Mouse (Mus musculus) lung, adult 2 months (tissue): Measurements from ENCODE around the gene Susd1. TPM values are rescaled to one million over a fixed set of nuclear protein-coding genes. Genes with fewer than 3 reads are reported as not detected.

ENCODE experiments used
- DNase-seq: peaks from one replicate; pipeline ENCODE4 v3.0.0; 2022
- H3K4me1 ChIP-seq: fragments of 200-500 bp; 2 replicates; pipeline ENCODE4 v1.6.1; 2011; ENCODE audit warnings: low read length; ENCODE audit not compliant: control insufficient read depth, insufficient read depth
- H3K4me3 ChIP-seq: fragments of 200-500 bp; replicated peaks from 2 replicates; pipeline ENCODE3; 2011; ENCODE audit warnings: low read depth, mild to moderate bottlenecking, control low read depth, low read length; ENCODE audit errors: extremely low read depth
- CTCF ChIP-seq: fragments of 200-500 bp; IDR thresholded peaks from 2 replicates; pipeline ENCODE4 v1.5.1; 2011; ENCODE audit warnings: mild to moderate bottlenecking, low read length, control low read depth; ENCODE audit not compliant: insufficient read depth
- POLR2A ChIP-seq: fragments of 200-500 bp; IDR thresholded peaks from 2 replicates; pipeline ENCODE4 v1.6.1; 2011; ENCODE audit warnings: low read depth, mild to moderate bottlenecking, control low read depth, low read length, borderline replicate concordance; ENCODE audit errors: extremely low read depth
- WGBS: fragments of 180-500 bp; shearing (Covaris S2); methylation state at CpG from one replicate; pipeline ENCODE4 v1.1.7; 2018; 5-methylcytosine and 5-hydroxymethylcytosine counted together
- polyA plus RNA-seq: library from polyadenylated mRNA; depleted of rRNA; stranded (reverse); fragments of >200 nt; gene quantifications from 2 replicates; pipeline ENCODE4 v1.2.3, GENCODE M21; 2012

Susd1 gene
- polyA plus RNA-seq, 1 experiment = 3.1 TPM

DNA sequence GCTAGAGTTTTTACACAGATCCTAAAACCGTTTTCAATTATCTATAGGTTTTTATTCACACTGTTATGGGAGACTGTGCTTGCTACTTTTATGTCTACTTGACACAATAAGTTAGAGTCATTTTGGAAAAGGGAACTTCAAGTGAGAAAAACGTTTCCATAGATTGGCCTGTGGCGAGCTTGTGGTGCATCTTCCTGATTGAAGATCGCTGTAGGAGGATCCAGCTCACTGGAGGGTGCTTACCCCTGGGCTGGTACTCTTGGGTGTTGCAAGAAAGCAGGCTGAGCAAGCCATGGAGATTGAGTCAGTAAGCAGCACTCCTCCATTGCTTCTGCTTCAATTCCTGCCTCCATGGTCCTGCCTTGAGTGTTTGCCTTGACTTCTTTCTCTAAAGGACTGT is 2.5 kb downstream of the Susd1 start:
- no peak for DNase-seq
- TF ChIP-seq POLR2A (no peak), CTCF (no peak)
- WGBS = 83% methylated on average over 4 of the region's 4 CpGs
- H3K4me1 ChIP-seq = no peaks in the 10 kb centered on the region
- H3K4me3 ChIP-seq = no peak overlapping the region

DNA sequence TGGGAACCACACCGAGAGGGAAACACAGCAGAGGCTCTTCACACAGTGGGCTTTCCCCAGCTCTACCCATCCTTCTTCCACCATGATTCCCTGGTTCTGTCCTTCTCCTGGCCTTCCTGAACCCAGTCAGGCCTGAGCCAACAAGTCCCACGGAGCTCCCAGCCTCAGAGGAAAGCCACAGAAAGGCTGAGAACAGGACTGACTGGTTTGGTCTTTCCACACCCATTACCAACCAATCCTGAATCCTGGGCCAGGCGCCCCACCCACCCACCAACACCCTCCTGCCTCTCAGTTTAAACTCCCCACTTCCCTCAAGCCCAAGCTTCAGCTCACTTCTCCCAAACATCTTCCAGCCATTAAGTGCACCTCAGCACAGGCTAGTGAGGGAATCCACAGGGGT is 4.4 kb downstream of the Susd1 start:
- 66% methylated on average over 3 of the region's 3 CpGs for whole genome bisulfite sequencing
- no peak for DNase-seq
- H3K4me1 ChIP-seq = no peaks in the 10 kb centered on the region

DNA sequence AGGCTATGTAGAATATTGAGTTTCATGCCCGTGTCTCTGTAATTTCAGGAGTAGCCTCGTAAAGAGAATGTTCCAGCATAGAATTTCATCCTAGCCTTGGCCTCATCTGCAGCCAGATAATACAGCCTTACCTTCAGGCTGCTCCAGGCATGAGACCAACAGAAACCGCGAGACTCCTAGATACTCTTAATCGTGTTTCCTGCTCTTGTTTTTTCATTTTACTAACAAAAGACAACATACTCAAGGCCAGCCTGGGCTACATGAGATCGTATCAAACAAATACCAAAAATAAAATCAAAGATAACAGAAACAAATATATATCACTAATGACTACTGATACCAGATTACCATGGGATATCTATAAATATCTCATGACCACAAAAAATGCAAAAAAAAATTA is 9.3 kb downstream of the Susd1 start:
- WGBS = 74% methylated on average over 6 of the region's 6 CpGs
- TF ChIP-seq POLR2A (no peak), CTCF (no peak)

More for the DNA sequence above, 4.4 kb downstream of the Susd1 start:
- H3K4me3 ChIP-seq = no peak overlapping the region
- TF ChIP-seq CTCF (no peak), POLR2A (no peak)

DNA sequence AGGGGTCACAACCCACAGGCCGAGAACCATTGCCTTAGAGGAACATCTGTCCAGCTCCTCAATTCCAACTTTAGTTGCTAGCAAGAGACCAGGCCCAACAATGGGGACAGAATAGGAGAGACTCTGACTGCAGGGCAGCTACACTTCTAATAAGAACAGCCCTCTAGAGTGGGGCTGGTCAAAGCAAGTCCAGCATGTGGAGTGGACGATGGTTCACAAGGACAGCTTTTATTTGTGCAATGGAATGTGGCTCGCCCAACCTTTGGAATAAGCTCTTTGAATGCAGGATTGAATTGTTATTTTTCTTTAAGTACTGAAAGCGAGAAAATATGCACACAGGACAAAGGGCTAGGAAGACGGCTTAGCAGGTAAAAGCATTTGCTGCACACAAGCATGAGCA is 12.0 kb downstream of the Susd1 start:
- Histone ChIP-seq H3K4me1 (peaks cover 4% of the 10 kb centered on the region; the same call in 1 of the 2 replicates), H3K4me3 (no peak overlapping the region)
- TF ChIP-seq CTCF (no peak), POLR2A (no peak)
- 79% methylated on average over 5 of the region's 5 CpGs for WGBS
- no peak for DNase-seq

More for the DNA sequence above, 9.3 kb downstream of the Susd1 start:
- no peak overlapping the region for H3K4me3 ChIP-seq
- DNase-seq = no peak
- H3K4me1 ChIP-seq = no peaks in the 10 kb centered on the region

DNA sequence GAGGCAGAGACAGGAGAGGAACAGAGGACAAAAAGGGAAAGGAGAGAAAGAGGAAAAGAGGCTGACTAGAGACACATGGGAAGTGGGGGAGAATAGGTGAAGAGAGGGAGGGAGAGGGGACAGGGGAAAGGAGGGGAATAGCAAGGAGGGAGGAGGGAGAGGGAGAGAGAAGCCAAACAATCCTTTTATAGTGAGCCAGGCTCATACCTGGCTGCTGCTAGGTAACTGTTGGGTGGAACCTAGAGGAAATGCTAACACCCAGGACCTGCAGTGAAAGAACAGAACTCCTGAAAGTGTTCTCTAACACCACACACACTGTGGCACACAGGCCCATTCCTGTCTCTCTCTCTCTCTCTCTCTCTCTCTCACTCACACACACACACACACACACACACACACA is 15.6 kb downstream of the Susd1 start:
- TF ChIP-seq POLR2A = no peak
- TF ChIP-seq CTCF = no peak
- DNase-seq = no peak
- Histone ChIP-seq H3K4me3 (no peak overlapping the region), H3K4me1 (peaks cover 4% of the 10 kb centered on the region; the same call in 1 of the 2 replicates)

DNA sequence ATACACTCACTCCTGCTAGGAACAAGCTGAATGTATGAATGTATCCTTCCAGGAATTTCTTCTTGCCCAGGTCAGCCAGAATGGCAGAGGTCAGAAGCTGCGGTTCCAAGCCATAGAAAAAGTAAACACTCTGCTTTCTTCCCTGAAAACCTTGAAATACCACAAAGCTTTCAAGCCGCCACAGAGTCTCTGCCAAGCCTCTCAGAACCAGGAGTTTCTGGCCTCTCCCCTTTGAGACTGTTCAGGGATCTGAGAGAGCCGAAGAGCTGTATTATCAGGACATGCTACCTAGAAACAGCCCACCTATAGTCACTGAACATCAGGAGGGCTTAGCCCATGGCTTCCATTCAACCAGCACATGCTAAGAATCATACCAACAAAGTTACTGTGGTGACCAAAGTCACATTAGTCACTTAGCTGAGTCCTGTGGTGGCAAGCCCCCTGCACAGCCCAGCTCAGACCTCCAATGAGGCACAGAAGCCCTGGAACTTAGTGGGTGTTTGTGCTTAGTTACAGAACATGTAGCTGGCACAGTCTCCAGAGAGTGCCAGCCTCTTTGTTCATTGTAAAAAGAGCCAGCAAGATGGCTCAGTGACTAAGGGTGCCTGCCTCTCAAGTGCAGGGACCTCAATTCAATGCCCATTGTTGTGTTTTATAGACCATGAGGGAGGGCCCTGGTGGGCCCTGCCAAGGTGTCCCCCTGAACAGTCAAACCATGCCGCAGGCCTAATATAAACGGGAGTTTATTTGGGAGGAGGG is 16.2 kb downstream of the Susd1 start:
- no peak overlapping the region for H3K4me3 ChIP-seq

DNA sequence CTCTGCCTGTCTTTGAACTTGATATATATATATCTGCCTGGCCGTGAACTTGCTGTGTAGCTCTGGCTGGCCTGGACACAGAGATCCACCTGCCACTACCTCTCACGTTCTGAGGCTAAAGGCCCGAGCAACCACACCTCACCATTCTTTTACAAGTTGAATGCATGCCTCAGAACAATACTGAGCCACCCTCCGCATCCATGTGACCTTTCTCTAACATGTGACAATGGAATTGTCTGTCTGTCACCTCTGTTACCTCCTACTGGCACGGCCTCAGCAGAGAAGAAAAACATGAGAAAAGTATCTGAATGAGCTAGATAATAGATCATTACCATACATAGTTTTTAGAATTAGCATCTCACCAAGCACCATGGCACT is 17.1 kb downstream of the Susd1 start:
- H3K4me3 ChIP-seq = no peak overlapping the region
- WGBS = 71% methylated on average over 5 of the region's 5 CpGs
- no peak for DNase-seq
- TF ChIP-seq CTCF (no peak), POLR2A (no peak)
- H3K4me1 ChIP-seq = peaks cover 4% of the 10 kb centered on the region; the same call in 1 of the 2 replicates

More for the DNA sequence above, 16.2 kb downstream of the Susd1 start:
- peak; percentile 47 for DNase-seq
- WGBS = 52% methylated on average over 5 of the region's 5 CpGs
- TF ChIP-seq POLR2A (no peak), CTCF (no peak)
- peaks cover 4% of the 10 kb centered on the region; the same call in 1 of the 2 replicates for H3K4me1 ChIP-seq

DNA sequence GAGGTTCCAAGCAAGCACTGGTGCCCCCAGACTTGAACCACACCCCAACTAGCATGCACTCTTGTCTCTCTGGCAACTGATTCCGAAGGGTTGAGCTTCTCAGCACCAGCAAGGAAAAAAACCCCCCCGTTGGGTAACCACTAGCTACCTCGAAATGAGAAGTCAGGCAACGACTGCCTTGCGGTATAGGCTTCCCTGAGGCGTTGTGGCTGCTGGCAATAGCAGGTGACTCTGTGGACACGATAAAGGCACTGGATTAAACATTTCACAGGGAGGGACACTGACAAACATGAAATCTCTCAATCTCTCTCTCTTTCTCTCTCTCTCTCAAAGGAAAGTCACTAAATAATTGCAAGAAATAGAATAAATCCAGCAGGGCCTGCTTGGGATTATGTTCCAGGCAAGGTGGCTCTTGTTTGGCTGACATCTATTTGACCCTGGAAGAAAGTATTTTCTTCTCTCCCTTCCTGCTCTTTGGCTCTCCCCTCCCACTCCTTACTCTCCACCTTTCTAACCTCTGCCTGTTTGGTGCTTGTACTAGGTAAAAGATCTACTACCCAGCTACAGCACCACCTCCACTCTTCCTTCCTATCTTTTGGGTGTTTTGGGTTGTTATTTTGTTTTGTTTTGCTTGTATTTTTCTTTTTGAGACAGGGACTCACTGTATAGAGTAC is 17.6 kb downstream of the Susd1 start:
- WGBS = 83% methylated on average over 7 of the region's 7 CpGs
- Histone ChIP-seq H3K4me3 (no peak overlapping the region), H3K4me1 (peaks cover 4% of the 10 kb centered on the region; the same call in 1 of the 2 replicates)
- DNase-seq = no peak
- TF ChIP-seq CTCF (no peak), POLR2A (no peak)

DNA sequence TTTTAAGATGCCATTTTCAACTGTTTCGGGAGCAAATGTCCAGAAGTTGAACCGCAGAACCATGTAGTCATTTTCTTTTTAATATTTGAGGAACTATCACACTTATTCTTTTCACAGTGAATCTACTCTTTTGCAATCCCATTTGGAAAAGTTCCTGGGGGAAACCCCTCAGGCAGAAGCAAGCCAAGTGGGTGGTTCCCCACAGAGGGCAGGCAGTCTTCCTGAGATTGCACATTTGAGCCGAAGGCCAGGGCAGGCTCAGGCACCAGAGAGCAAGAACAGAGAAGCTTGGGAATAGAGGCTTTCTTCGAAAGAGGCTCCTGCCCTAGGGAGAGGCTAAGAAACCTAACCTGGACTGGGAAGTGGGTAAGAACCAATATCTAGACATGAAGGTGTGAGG is 19.2 kb downstream of the Susd1 start:
- no peak for DNase-seq
- Histone ChIP-seq H3K4me3 (no peak overlapping the region), H3K4me1 (peaks cover 4% of the 10 kb centered on the region; the same call in 1 of the 2 replicates)
- TF ChIP-seq POLR2A (no peak), CTCF (no peak)
- 62% methylated on average over 4 of the region's 4 CpGs for WGBS

DNA sequence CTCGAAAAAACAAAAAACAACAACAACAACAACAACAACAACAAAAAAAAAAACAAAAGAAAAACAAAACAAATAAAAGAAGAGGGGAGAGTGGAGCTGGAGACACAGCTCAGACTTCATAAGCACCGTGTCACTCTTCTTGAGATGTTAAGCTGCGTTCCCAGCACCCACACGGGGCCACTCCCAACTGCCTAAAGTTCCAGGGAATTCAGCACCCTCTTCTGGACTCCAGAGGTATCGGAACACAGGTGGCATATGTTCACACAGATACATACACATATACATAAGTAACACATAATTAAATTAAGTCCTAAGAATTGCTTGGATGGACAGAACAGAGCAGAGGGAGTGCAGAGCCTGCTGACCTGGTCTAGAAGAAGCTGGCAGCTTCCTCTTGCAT is 25.0 kb downstream of the Susd1 start:
- DNase-seq = no peak
- Histone ChIP-seq H3K4me3 (no peak overlapping the region), H3K4me1 (no peaks in the 10 kb centered on the region)
- 88% methylated on average over 5 of the region's 5 CpGs for WGBS
- no peak for TF ChIP-seq POLR2A
- no peak for TF ChIP-seq CTCF
